Mouse (Mus musculus) hindbrain, embryonic 10.5 days (tissue): ENCODE data around the gene Kcnj4. TPM values are rescaled to one million over a fixed set of nuclear protein-coding genes. Genes with fewer than 3 reads are reported as not detected.

ENCODE experiments used
- DNase-seq: peaks from one replicate; pipeline ENCODE4 v3.0.0-alpha.2; 2017; ENCODE audit warnings: low spot score
- H3K27ac ChIP-seq: fragments of 300-500 bp; sonication (generic); 2 replicates; pipeline ENCODE4 v1.5.1; 2016; ENCODE audit warnings: mild to moderate bottlenecking, moderate library complexity
- H3K27me3 ChIP-seq: fragments of 300-500 bp; sonication (generic); 2 replicates; pipeline ENCODE4 v1.6.1; 2016; ENCODE audit warnings: mild to moderate bottlenecking; ENCODE audit not compliant: poor library complexity, insufficient read depth, severe bottlenecking
- H3K36me3 ChIP-seq: fragments of 300-500 bp; sonication (generic); 2 replicates; pipeline ENCODE4 v1.6.1; 2016; ENCODE audit warnings: mild to moderate bottlenecking, moderate library complexity
- H3K4me1 ChIP-seq: fragments of 300-500 bp; sonication (generic); replicated peaks from 2 replicates; pipeline ENCODE4 v1.6.1; 2016; ENCODE audit warnings: mild to moderate bottlenecking
- H3K4me3 ChIP-seq: fragments of 300-500 bp; sonication (generic); 2 replicates; pipeline ENCODE4 v1.5.1; 2016; ENCODE audit warnings: mild to moderate bottlenecking, moderate library complexity
- H3K9me3 ChIP-seq: fragments of 300-500 bp; sonication (generic); 2 replicates; pipeline ENCODE4 v1.6.1; 2016; ENCODE audit warnings: mild to moderate bottlenecking, moderate library complexity
- WGBS: fragments of 180-500 bp; shearing (Covaris S2); methylation state at CpG from one replicate; pipeline ENCODE4 v1.1.7; 2016; 5-methylcytosine and 5-hydroxymethylcytosine counted together
- polyA plus RNA-seq: library from polyadenylated mRNA; unstranded; fragments of >200 nt; fragmentation: Nextera tagmentation; extraction: Ambion mirVana; gene quantifications from 2 replicates; pipeline ENCODE4 v1.2.1, GENCODE M21; 2016

Gene Kcnj4
- polyA plus RNA-seq, 1 experiment from 2014 or later: not detected

DNA sequence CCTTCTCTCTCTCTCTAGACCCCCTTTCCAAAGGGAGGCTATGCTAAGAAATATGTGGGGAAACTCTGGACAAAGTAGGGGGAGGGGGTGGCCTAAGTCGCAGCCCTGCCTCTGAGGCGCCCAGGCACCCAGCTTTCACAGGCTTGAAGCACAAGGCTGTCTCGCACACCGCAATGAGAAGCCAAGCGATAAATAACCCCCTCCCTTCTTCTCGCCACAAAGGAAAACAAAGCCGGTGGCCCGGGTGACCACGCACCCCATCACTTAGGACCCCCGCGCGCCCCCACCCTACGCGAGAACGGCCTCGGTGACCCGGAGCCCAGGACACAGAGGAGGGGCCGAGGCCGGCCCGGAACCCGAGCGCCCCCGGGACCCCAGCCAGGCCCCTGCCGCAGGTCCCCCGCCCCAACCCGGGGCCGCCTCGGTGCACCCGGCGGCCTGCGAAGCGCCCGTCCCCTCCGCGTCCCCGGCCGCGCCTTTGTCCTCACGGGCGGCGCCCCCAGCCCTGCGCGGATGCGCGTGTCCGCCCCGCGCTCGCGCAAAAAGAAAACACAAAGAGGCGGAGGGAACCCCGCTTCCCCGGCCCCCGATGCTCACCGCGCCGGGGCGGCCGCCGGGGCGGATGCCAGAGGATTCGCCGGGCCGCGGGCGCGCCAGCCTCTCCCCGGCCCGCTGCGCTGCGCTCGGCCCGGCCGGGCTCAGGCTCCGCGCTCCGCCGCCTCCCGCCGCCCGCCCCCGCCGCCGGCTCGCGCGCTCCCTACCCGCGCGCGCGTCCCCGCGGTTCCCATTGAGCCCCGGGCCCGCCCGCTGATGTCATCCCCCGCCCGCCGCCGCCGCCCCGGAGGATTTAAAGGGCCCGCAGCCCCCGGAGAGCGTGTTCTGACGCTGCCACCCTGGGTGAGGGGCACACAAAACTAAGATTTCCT is 63.4 kb downstream of the Kcnj4 start:
- Histone ChIP-seq H3K4me3 (peak overlapping the region; percentile 98), H3K27ac (peak overlapping the region; percentile 100), H3K27me3 (peaks cover 9% of the 10 kb centered on the region; the same call in 1 of the 2 replicates), H3K4me1 (peaks cover 73% of the 10 kb centered on the region), H3K36me3 (peaks cover 34% of the 10 kb centered on the region), H3K9me3 (no peaks in the 10 kb centered on the region)
- DNase-seq: peak; percentile 81
- under 1% methylated on average over 106 of the region's 107 CpGs for WGBS

DNA sequence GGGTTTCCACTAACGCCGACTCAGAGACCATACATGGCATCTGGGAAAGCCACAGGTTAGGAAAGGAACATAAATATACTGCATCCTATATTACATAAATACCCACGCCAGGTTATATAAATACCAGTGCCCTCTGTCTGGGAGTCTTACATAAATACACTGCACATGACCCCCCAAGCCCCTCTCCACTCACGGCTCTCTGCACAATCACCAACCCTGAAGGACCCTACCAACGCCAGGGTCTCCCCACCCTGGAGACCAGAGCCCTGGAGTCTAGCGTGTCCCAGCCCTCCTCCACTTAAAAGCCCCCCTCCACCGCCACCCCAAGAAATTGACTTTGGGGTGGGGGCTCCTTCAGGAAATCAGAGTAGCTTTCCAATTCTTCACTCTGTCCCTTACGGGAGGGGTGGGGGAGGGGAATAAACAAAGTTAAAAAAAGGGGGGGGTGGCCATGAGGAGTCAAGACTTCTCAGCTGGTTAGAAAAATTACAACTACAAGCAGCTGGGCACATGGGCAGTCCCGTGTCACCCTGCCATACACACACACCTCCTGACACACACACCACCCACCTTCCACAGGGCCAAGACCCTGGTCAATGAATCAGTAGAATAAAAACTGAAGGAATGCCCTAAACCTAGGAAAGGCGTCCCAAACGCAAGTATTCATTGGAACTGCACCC is 64.2 kb downstream of the Kcnj4 start:
- Histone ChIP-seq H3K4me3 (peak overlapping the region; percentile 98), H3K36me3 (peaks cover 42% of the 10 kb centered on the region), H3K27me3 (peaks cover 9% of the 10 kb centered on the region; the same call in 1 of the 2 replicates), H3K4me1 (peaks cover 81% of the 10 kb centered on the region), H3K27ac (peak overlapping the region; percentile 100), H3K9me3 (no peaks in the 10 kb centered on the region)
- DNase-seq: no peak
- WGBS: 27% methylated on average over 11 of the region's 11 CpGs

DNA sequence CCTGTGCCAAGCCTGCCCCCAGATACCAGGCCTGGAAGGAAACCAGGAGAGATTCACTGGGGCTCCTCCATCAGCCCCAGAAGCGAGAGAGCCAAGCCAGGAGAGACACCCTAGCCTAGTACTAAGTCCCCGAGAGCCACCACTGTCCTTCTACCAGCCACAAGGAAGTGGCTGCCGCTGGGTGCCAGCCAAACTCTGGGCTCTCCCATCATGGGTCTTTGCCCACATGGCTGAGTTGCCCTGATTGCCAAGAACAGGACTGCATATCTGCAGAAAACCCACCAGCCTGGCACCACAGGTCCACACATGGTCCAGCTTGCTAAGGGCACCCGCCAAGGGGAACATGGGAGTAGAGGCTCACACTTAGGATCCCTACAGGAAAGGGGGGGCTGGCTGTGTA is 64.8 kb downstream of the Kcnj4 start:
- Histone ChIP-seq H3K4me1 (peaks cover 87% of the 10 kb centered on the region), H3K27me3 (peaks cover 9% of the 10 kb centered on the region; the same call in 1 of the 2 replicates), H3K9me3 (no peaks in the 10 kb centered on the region), H3K4me3 (peak overlapping the region; percentile 98), H3K27ac (peak overlapping the region; percentile 100), H3K36me3 (peaks cover 47% of the 10 kb centered on the region)
- 92% methylated on average over 4 of the region's 4 CpGs for WGBS
- no peak for DNase-seq

DNA sequence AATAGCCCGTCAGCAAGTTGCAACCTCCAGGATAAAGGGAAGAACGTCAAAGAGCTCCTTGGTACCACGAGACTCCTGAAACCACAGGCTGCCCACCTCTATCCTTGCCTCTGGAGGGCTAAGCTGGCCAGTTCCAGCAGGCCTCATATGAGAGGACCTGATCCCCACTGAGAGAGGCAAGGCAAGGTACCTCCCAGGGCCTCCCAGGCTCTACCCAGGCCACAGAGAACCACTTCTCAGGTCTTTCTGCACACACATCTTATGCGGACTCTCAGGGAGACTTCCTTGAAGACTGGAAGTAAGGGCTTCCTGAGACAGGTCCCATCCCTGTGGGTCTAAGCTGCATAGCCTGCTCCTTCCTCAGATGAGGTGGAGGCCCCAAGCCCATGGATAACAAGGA is 65.7 kb downstream of the Kcnj4 start:
- no peak for DNase-seq
- peaks cover 9% of the 10 kb centered on the region; the same call in 1 of the 2 replicates for H3K27me3 ChIP-seq
- peak overlapping the region; percentile 29; the same call in 1 of the 2 replicates for H3K27ac ChIP-seq
- H3K36me3 ChIP-seq: peaks cover 56% of the 10 kb centered on the region
- WGBS: 82% methylated on average over 4 of the region's 4 CpGs
- H3K4me1 ChIP-seq: peaks cover 92% of the 10 kb centered on the region
- H3K9me3 ChIP-seq: no peaks in the 10 kb centered on the region
- peak overlapping the region; percentile 98 for H3K4me3 ChIP-seq

DNA sequence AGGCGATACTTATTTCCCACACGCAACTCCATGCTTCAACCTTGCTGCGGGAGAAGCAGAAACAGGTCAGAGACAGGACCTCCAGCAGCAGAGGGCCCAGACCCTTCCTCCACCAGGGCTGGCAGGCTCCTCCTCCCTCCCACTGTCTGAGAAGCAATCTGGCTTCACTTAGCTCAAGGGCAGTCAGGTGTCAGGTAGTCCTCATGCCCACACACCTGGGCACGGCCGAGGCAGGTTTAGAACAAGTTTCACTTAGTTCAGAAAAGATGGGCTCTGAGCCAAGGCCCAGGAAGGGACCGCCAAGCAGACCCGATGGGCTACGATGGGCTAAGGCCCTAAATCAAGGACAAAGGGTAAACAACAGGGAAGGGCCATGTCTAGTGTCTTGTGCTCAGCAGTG is 66.2 kb downstream of the Kcnj4 start:
- peaks cover 9% of the 10 kb centered on the region; the same call in 1 of the 2 replicates for H3K27me3 ChIP-seq
- H3K4me3 ChIP-seq: peak overlapping the region; percentile 98
- peaks cover 92% of the 10 kb centered on the region for H3K4me1 ChIP-seq
- 91% methylated on average over 8 of the region's 8 CpGs for WGBS
- 0 out of 2 replicates have a peak overlapping the region, but pooled peaks have one; percentile 29 for H3K27ac ChIP-seq
- H3K9me3 ChIP-seq: 0 out of 2 replicates have a peak, but pooled peaks cover 4% of the 10 kb centered on the region
- peaks cover 62% of the 10 kb centered on the region for H3K36me3 ChIP-seq
- DNase-seq: no peak

DNA sequence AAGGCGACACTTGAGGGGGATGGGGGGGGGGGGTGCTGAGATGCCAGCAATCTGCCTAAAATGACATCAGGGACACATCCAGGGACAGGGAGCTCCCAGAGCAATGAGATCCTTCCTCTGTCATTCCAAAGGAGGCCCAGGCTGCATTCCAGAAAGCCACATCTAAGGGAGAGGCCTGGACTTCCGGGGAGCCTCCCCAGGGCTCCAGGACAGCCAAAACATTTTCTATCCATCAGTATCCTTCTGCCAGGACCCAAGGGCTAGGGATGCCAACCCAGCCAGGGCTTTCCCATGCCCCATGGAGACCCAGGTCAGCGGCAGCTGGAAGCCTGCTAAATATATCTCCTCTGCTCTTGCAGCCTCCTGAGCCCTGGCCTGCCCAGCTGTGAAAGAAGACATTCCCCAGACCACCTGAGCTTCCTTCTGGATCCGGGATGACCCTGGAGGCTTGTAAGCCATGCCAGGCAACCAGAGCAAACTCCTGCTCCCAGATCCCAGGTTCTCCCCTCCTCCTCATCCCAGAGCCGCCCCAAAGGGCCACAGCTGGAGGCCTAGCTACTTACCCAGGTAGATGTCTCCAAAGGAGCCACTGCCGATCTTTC is 66.7 kb downstream of the Kcnj4 start:
- Histone ChIP-seq H3K27ac (0 out of 2 replicates have a peak overlapping the region, but pooled peaks have one; percentile 4), H3K4me1 (peaks cover 90% of the 10 kb centered on the region), H3K36me3 (peaks cover 67% of the 10 kb centered on the region), H3K9me3 (0 out of 2 replicates have a peak, but pooled peaks cover 4% of the 10 kb centered on the region), H3K4me3 (peak overlapping the region; percentile 98; the same call in 1 of the 2 replicates), H3K27me3 (peaks cover 6% of the 10 kb centered on the region; the same call in 1 of the 2 replicates)
- WGBS: 84% methylated on average over 6 of the region's 6 CpGs
- no peak for DNase-seq

DNA sequence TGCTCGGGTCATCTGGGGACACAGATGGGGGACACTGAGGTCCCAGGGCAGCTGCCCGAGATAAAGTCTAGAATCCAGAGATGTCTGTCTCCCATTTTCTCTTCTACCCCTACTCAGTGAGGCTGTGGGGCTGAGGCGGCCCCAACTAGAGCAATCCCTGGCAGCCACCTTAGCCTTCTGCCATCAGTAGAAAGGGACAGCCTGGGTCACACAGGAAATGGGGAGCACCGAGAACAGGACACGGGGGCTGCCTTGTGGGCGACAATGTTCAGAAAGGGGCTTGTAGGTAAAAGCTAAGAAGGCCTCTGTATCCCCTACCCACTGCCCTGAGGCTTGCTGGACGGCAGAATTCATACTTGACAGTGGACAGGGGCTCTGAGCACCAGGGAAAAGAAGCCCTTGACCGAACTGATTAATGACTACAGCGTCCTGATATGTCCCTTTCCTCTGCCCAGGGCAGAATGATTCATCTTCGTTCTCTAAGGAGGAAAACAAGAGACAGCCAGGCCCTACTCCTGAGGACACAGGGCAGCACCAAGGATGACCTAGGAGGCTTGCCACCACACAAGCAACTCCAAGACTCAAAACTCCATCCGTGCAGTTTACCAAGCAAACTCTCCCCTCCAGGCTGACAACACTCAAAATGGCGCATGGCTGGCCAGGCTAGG is 67.4 kb downstream of the Kcnj4 start:
- Histone ChIP-seq H3K9me3 (0 out of 2 replicates have a peak, but pooled peaks cover 4% of the 10 kb centered on the region), H3K4me3 (peak overlapping the region; percentile 11; the same call in 1 of the 2 replicates)

DNA sequence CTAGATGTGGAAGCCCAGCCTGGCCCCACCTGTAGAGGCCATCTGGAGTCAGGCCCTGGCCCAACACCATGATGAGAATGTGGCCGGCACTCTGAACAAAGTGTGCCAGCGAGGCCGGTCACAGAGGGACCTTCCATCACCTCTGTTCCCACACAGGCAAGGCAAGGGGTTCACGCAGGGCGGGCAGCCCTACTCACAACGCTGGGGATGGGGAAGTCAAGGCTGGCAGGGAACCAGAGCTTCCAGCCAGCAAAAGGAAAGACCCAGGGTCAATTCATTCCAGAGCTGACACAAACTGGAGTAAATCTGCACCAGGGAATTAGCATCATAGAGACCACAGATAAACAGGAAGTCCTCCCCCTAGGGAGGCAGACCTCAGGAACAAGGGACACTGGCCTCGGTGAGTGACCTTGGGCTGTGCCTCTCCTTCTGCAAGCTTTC is 68.5 kb downstream of the Kcnj4 start:
- H3K4me3 ChIP-seq: peak overlapping the region; percentile 5
- no peak for DNase-seq
- H3K9me3 ChIP-seq: 0 out of 2 replicates have a peak, but pooled peaks cover 4% of the 10 kb centered on the region
- H3K36me3 ChIP-seq: peaks cover 85% of the 10 kb centered on the region
- H3K27ac ChIP-seq: peak overlapping the region; percentile 1; the same call in 1 of the 2 replicates
- H3K4me1 ChIP-seq: peaks cover 91% of the 10 kb centered on the region
- H3K27me3 ChIP-seq: no peaks in the 10 kb centered on the region
- WGBS: 66% methylated on average over 7 of the region's 7 CpGs

More for the DNA sequence above, 67.4 kb downstream of the Kcnj4 start:
- no peaks in the 10 kb centered on the region for H3K27me3 ChIP-seq
- H3K27ac ChIP-seq: 0 out of 2 replicates have a peak overlapping the region, but pooled peaks have one; percentile 4
- H3K4me1 ChIP-seq: peaks cover 90% of the 10 kb centered on the region
- no peak for DNase-seq
- WGBS: 91% methylated on average over 12 of the region's 12 CpGs
- H3K36me3 ChIP-seq: peaks cover 73% of the 10 kb centered on the region

DNA sequence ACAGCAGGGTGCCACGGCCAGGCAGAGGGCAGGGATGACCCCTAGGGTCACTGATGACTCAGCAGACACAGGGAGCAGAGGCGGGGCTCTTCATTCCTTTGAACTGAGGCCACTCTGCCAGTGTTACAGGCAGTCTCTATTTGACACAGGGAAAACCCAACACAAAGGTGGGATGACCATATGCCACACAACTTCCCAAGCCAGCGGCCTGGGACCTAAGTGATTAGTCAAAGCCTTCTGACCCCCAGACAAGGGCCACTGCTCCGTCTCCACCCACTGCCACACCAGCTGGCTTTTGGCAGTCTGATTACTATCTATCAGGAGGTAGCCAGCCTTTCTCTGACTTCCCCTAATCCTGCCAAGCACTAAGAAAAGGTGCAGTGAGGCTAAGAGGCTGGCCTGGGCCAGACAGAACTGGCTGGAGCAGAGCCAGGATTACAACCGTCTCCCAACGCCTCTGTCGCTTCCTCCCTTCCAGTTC is 69.8 kb downstream of the Kcnj4 start:
- peaks cover 87% of the 10 kb centered on the region for H3K4me1 ChIP-seq
- 0 out of 2 replicates have a peak, but pooled peaks cover 4% of the 10 kb centered on the region for H3K9me3 ChIP-seq
- 38% methylated on average over 7 of the region's 7 CpGs for WGBS
- no peaks in the 10 kb centered on the region for H3K27me3 ChIP-seq
- H3K4me3 ChIP-seq: peak overlapping the region; percentile 5
- peak overlapping the region; percentile 81 for H3K27ac ChIP-seq
- H3K36me3 ChIP-seq: peaks cover 97% of the 10 kb centered on the region
- peak; percentile 37 for DNase-seq
